10 mouse cellular contexts compared by ENCODE assay signal in the genomic region with DNA sequence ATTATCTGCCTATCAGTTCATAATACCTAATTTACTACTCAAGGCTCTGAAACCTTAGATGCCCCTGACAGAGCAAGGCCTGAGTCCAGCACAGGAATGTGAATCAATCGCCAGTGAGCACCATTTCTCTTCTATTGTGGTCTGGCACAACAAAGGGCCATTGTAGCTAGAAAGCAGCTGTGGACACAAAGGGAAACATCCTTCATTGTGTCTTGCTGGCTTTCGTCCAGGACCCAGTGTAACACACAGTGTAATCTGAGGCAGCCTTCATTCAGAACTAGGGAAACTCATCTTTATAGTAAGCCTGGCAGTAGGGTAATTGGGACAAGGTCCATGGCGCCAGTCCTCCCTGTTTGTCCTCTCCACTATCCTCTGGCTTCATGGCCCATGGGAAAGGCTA.
DNase-seq lines count a peak whose midpoint lies in the region; ATAC-seq and TF ChIP-seq lines count a peak whose summit lies in the region.
"Had no signal": no experiment of that assay in that cellular context is flagged by ENCODE, and none has a peak within 500 bp of the region (broad histone marks: within the 10 kb centered on the region; RNA-seq: fewer than 3 reads in every experiment).

No protein-coding gene starts in this region.

- H3K4me3 ChIP-seq in embryonic facial prominence, embryonic 12.5 days = no peak overlapping the region
- no peak overlapping the region for H3K4me3 ChIP-seq in embryonic facial prominence, embryonic 10.5 days
- no peak overlapping the region for H3K4me3 ChIP-seq in midbrain, embryonic 10.5 days
- no peak overlapping the region for H3K4me3 ChIP-seq in midbrain, embryonic 16.5 days (ENCODE audit: low read depth, low read length)
- H3K4me3 ChIP-seq in hindbrain, postnatal 0 days (ENCODE audit: low read length) = no peak overlapping the region
- H3K4me3 ChIP-seq: intestine, embryonic 15.5 days had no signal

- no peaks in the 10 kb centered on the region for H3K9me3 ChIP-seq in embryonic facial prominence, embryonic 12.5 days
- H3K9me3 ChIP-seq in embryonic facial prominence, embryonic 10.5 days = no peaks in the 10 kb centered on the region
- H3K9me3 ChIP-seq in midbrain, embryonic 10.5 days (replicated peaks) = no peaks in the 10 kb centered on the region
- no peaks in the 10 kb centered on the region for H3K9me3 ChIP-seq in midbrain, embryonic 16.5 days (replicated peaks; ENCODE audit: control insufficient read depth, low read length, poor library complexity, severe bottlenecking)
- no peaks in the 10 kb centered on the region for H3K9me3 ChIP-seq in hindbrain, postnatal 0 days (ENCODE audit: low read length)
- H3K9me3 ChIP-seq: intestine, embryonic 15.5 days had no signal

- no peaks in the 10 kb centered on the region for H3K36me3 ChIP-seq in embryonic facial prominence, embryonic 12.5 days
- no peaks in the 10 kb centered on the region for H3K36me3 ChIP-seq in embryonic facial prominence, embryonic 10.5 days (replicated peaks)
- H3K36me3 ChIP-seq in midbrain, embryonic 10.5 days = no peaks in the 10 kb centered on the region
- no peaks in the 10 kb centered on the region for H3K36me3 ChIP-seq in midbrain, embryonic 16.5 days (ENCODE audit: control insufficient read depth, insufficient read depth, low read length)
- H3K36me3 ChIP-seq in hindbrain, postnatal 0 days (ENCODE audit: insufficient read depth, low read length) = no peaks in the 10 kb centered on the region
- H3K36me3 ChIP-seq: intestine, embryonic 15.5 days had no signal

- no peak overlapping the region for H3K4me2 ChIP-seq in embryonic facial prominence, embryonic 12.5 days (replicated peaks)
- no peak overlapping the region for H3K4me2 ChIP-seq in midbrain, embryonic 16.5 days (ENCODE audit: low read length)
- no peak overlapping the region for H3K4me2 ChIP-seq in hindbrain, postnatal 0 days (ENCODE audit: low read depth, low read length)
- H3K4me2 ChIP-seq: intestine, embryonic 15.5 days had no signal

- H3K4me1 ChIP-seq in embryonic facial prominence, embryonic 12.5 days = 0 out of 2 replicates have a peak, but pooled peaks cover 3% of the 10 kb centered on the region
- no peaks in the 10 kb centered on the region for H3K4me1 ChIP-seq in embryonic facial prominence, embryonic 10.5 days
- peaks cover 13% of the 10 kb centered on the region for H3K4me1 ChIP-seq in midbrain, embryonic 10.5 days
- 0 out of 2 replicates have a peak, but pooled peaks cover 2% of the 10 kb centered on the region for H3K4me1 ChIP-seq in midbrain, embryonic 16.5 days (ENCODE audit: control insufficient read depth, insufficient read depth, low read length)
- H3K4me1 ChIP-seq in hindbrain, postnatal 0 days (ENCODE audit: insufficient read depth, low read length) = no peaks in the 10 kb centered on the region
- H3K4me1 ChIP-seq: intestine, embryonic 15.5 days had no signal

- ATAC-seq in embryonic facial prominence, embryonic 12.5 days (ENCODE audit: insufficient number of reproducible peaks, insufficient read depth, low FRiP score, low TSS enrichment) = peak; percentile 32; the same call in 1 of the 2 replicates
- no peak for ATAC-seq in midbrain, embryonic 16.5 days
- ATAC-seq in hindbrain, postnatal 0 days = no peak
- no peak for ATAC-seq in monocyte, adult 5-6 weeks (replicated peaks; ENCODE audit: insufficient number of reproducible peaks, low FRiP score, low TSS enrichment, poor library complexity, severe bottlenecking)
- ATAC-seq: intestine, embryonic 15.5 days had no signal

- H3K9ac ChIP-seq in embryonic facial prominence, embryonic 12.5 days = no peak overlapping the region
- no peak overlapping the region for H3K9ac ChIP-seq in midbrain, embryonic 16.5 days (ENCODE audit: low read depth, low read length)
- H3K9ac ChIP-seq in hindbrain, postnatal 0 days (replicated peaks; ENCODE audit: low read length) = no peak overlapping the region
- H3K9ac ChIP-seq: intestine, embryonic 15.5 days had no signal

- no peak for TF ChIP-seq CTCF in hindbrain, postnatal 0 days (IDR thresholded peaks at IDR 0.05; ENCODE audit: low read depth)

- H3K27ac ChIP-seq in embryonic facial prominence, embryonic 12.5 days = no peak overlapping the region
- no peak overlapping the region for H3K27ac ChIP-seq in embryonic facial prominence, embryonic 10.5 days (replicated peaks)
- peak overlapping the region; percentile 67 for H3K27ac ChIP-seq in midbrain, embryonic 10.5 days (replicated peaks)
- H3K27ac ChIP-seq in midbrain, embryonic 16.5 days (ENCODE audit: low read length) = no peak overlapping the region
- no peak overlapping the region for H3K27ac ChIP-seq in hindbrain, postnatal 0 days
- H3K27ac ChIP-seq: intestine, embryonic 15.5 days had no signal

- H3K27me3 ChIP-seq in embryonic facial prominence, embryonic 12.5 days = no peaks in the 10 kb centered on the region
- no peaks in the 10 kb centered on the region for H3K27me3 ChIP-seq in embryonic facial prominence, embryonic 10.5 days (replicated peaks; ENCODE audit: low read depth, poor library complexity, severe bottlenecking)
- no peaks in the 10 kb centered on the region for H3K27me3 ChIP-seq in midbrain, embryonic 10.5 days (ENCODE audit: low read depth, poor library complexity, severe bottlenecking)
- H3K27me3 ChIP-seq in midbrain, embryonic 16.5 days (ENCODE audit: control insufficient read depth, insufficient read depth, low read depth, low read length) = no peaks in the 10 kb centered on the region
- no peaks in the 10 kb centered on the region for H3K27me3 ChIP-seq in hindbrain, postnatal 0 days (ENCODE audit: insufficient read depth, low read length)
- H3K27me3 ChIP-seq: intestine, embryonic 15.5 days had no signal

- no peak for DNase-seq in embryonic facial prominence, embryonic 10.5 days (ENCODE audit: low spot score)
- DNase-seq in midbrain, embryonic 10.5 days (ENCODE audit: low spot score) = no peak
- DNase-seq in hindbrain, postnatal 0 days (ENCODE audit: low spot score) = peak; percentile 21
- DNase-seq in retina, embryonic 14.5 days (ENCODE audit: low spot score) = peak; percentile 65
- DNase-seq in urinary bladder, postnatal 36 days (ENCODE audit: low spot score in 2 of 2) = no peak
- DNase-seq: liver had no signal

- WGBS in embryonic facial prominence, embryonic 12.5 days = 59% methylated on average over 3 of the region's 3 CpGs
- WGBS in embryonic facial prominence, embryonic 10.5 days = 63% methylated on average over 3 of the region's 3 CpGs
- WGBS in midbrain, embryonic 10.5 days = 53% methylated on average over 3 of the region's 3 CpGs
- WGBS in midbrain, embryonic 16.5 days = 44% methylated on average over 3 of the region's 3 CpGs
- 48% methylated on average over 3 of the region's 3 CpGs for WGBS in hindbrain, postnatal 0 days

Comparison
In these comparisons a context has a peak if more than half of its experiments do, and no peak if none do; other contexts are left out.
1. DNase-seq: peak in hindbrain, postnatal 0 days (single experiment) and retina, embryonic 14.5 days (single experiment); none in embryonic facial prominence, embryonic 10.5 days (single experiment), midbrain, embryonic 10.5 days (single experiment) and urinary bladder, postnatal 36 days (0 of 2).